In the genomic region with DNA sequence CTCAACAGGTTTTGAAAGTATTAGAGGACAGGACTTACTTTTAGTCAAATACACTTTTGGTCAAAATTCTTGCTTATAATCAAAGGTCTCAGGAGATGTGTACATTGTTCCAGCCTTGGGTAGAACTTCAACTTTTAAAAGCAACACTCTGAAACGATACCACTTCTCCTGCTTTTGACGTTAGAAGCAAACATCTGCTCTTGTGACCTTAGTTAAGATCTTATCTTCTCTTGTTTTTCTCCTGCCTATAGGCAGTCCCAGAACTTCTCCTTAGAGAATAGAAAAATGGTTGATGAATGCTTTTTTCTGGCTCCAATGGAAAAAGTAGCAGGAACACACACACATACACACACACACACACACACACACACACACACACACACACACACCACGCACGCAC, we compare ENCODE assay signal across 27 mouse cellular contexts. TPM values are rescaled to one million over a fixed set of nuclear protein-coding genes. Genes with fewer than 3 reads are reported as not detected.
DNase-seq lines count a peak whose midpoint lies in the region; ATAC-seq lines count a peak whose summit lies in the region.
"Had no signal": no experiment of that assay in that cellular context is flagged by ENCODE, and none has a peak within 500 bp of the region (broad histone marks: within the 10 kb centered on the region; RNA-seq: fewer than 3 reads in every experiment).

No protein-coding gene starts in this region.

- H3K27ac ChIP-seq in hindbrain, embryonic 12.5 days: no peak overlapping the region
- H3K27ac ChIP-seq: embryonic facial prominence, embryonic 13.5 days; embryonic facial prominence, embryonic 15.5 days; forebrain, embryonic 10.5 days; forebrain, embryonic 12.5 days had no signal

- no peak overlapping the region for H3K9ac ChIP-seq in hindbrain, embryonic 12.5 days
- H3K9ac ChIP-seq: embryonic facial prominence, embryonic 13.5 days; embryonic facial prominence, embryonic 15.5 days; forebrain, embryonic 12.5 days had no signal

- no peaks in the 10 kb centered on the region for H3K4me1 ChIP-seq in hindbrain, embryonic 12.5 days
- H3K4me1 ChIP-seq: embryonic facial prominence, embryonic 13.5 days; embryonic facial prominence, embryonic 15.5 days; forebrain, embryonic 10.5 days; forebrain, embryonic 12.5 days had no signal

- H3K4me3 ChIP-seq in hindbrain, embryonic 12.5 days: no peak overlapping the region
- H3K4me3 ChIP-seq: embryonic facial prominence, embryonic 13.5 days; embryonic facial prominence, embryonic 15.5 days; erythroblast, embryonic 14.5 days; forebrain, embryonic 10.5 days; forebrain, embryonic 12.5 days had no signal

- H3K9me3 ChIP-seq in hindbrain, embryonic 12.5 days (replicated peaks): no peaks in the 10 kb centered on the region
- H3K9me3 ChIP-seq: embryonic facial prominence, embryonic 13.5 days; embryonic facial prominence, embryonic 15.5 days; forebrain, embryonic 10.5 days; forebrain, embryonic 12.5 days; G1E had no signal

- H3K27me3 ChIP-seq in hindbrain, embryonic 12.5 days: no peaks in the 10 kb centered on the region
- H3K27me3 ChIP-seq: CH12.LX; embryonic facial prominence, embryonic 13.5 days; embryonic facial prominence, embryonic 15.5 days; forebrain, embryonic 12.5 days had no signal

- H3K4me2 ChIP-seq in hindbrain, embryonic 12.5 days (replicated peaks): no peak overlapping the region
- H3K4me2 ChIP-seq: embryonic facial prominence, embryonic 13.5 days; embryonic facial prominence, embryonic 15.5 days; forebrain, embryonic 12.5 days had no signal

- H3K36me3 ChIP-seq in hindbrain, embryonic 12.5 days: no peaks in the 10 kb centered on the region
- H3K36me3 ChIP-seq: embryonic facial prominence, embryonic 13.5 days; embryonic facial prominence, embryonic 15.5 days; forebrain, embryonic 10.5 days; forebrain, embryonic 12.5 days; G1E had no signal

- no peak for ATAC-seq in hindbrain, embryonic 12.5 days (ENCODE audit: low FRiP score)
- ATAC-seq: activated CD4-positive, CD25-positive, alpha-beta regulatory T cell, adult 4 months; forebrain, embryonic 14.5 days; forebrain, embryonic 16.5 days; Patski had no signal

- 74% methylated on average over 4 of the region's 4 CpGs for WGBS in hindbrain, embryonic 12.5 days

- peak; percentile 18 for DNase-seq in CD4-positive helper T cell, adult 2 months (ENCODE audit: low read depth, low spot score)
- peak; percentile 51 for DNase-seq in CD4-positive, CD25-positive, alpha-beta regulatory T cell, adult 2 months (ENCODE audit: low read depth, low spot score)
- peak; percentile 43 for DNase-seq in induced T-regulatory cell, adult 2 months (ENCODE audit: low read depth)
- peak; percentile 53 for DNase-seq in naive thymus-derived CD4-positive, alpha-beta T cell, adult 2 months (ENCODE audit: low read depth)
- DNase-seq in spleen, adult 12 weeks (ENCODE audit: low spot score): no peak
- DNase-seq in cerebellum, adult 9-11 months: no peak
- DNase-seq: adrenal gland, adult 8-10 months; adrenal gland, postnatal 14 days; adrenal gland, postnatal 36 days; cerebellum, adult 11-12 months; cerebellum, adult 2 months; cerebellum, adult 9-10 months; cerebellum, postnatal 14 days; cerebellum, postnatal 36 days; embryo, embryonic 11 days had no signal

RNA-seq across cellular contexts. Expression of gene Heca, which starts 18.2 kb away (rescaled TPM):
- polyA plus RNA-seq in hindbrain, embryonic 12.5 days (2016; fragmentation: Nextera tagmentation; extraction: Ambion mirVana): 5.4 and 5.8 TPM in 2 replicates

RNA-seq across cellular contexts. Expression of gene Abracl, which starts 57.0 kb away (rescaled TPM):
- 164 and 170 TPM in 2 replicates for polyA plus RNA-seq in hindbrain, embryonic 12.5 days (2016; fragmentation: Nextera tagmentation; extraction: Ambion mirVana)

Comparison
In these comparisons a context has a peak if more than half of its experiments do, and no peak if none do; other contexts are left out.
1. DNase-seq: peak in CD4-positive helper T cell, adult 2 months (single experiment), CD4-positive, CD25-positive, alpha-beta regulatory T cell, adult 2 months (single experiment), induced T-regulatory cell, adult 2 months (single experiment) and naive thymus-derived CD4-positive, alpha-beta T cell, adult 2 months (single experiment); none in spleen, adult 12 weeks (single experiment) and cerebellum, adult 9-11 months (single experiment).